Mouse (Mus musculus) hindbrain, embryonic 14.5 days (tissue): ENCODE results near the gene Slc4a1ap. TPM values are rescaled to one million over a fixed set of nuclear protein-coding genes. Genes with fewer than 3 reads are reported as not detected.
A peak's percentile ranks its signal among the peaks of the same experiment; 100 is the strongest.
"Not testable (repeated sequence)": the region's sequence is repeated elsewhere in the genome, so short reads cannot be mapped to it uniquely, and the experiment has no call there.

Source experiments
- ATAC-seq: fragments of 200-750 bp; cut with Nextera tagmentation; 2 replicates; pipeline ENCODE4 v1.8.0; 2017; ENCODE audit warnings: moderate number of reproducible peaks, mild to moderate bottlenecking, moderate TSS enrichment, moderate library complexity; ENCODE audit not compliant: low FRiP score
- DNase-seq: peaks from one replicate; pipeline ENCODE4 v3.0.0-alpha.2; 2015; ENCODE audit warnings: low spot score
- H3K27ac ChIP-seq: fragments of 300-500 bp; sonication (generic); 2 replicates; pipeline ENCODE4 v1.5.1; 2014; ENCODE audit warnings: mild to moderate bottlenecking, moderate library complexity
- H3K27me3 ChIP-seq: fragments of 300-500 bp; sonication (generic); 2 replicates; pipeline ENCODE4 v1.6.1; 2014; ENCODE audit warnings: mild to moderate bottlenecking, low read length, mixed read lengths; ENCODE audit not compliant: control insufficient read depth, insufficient read depth
- H3K36me3 ChIP-seq: fragments of 300-500 bp; sonication (generic); replicated peaks from 2 replicates; pipeline ENCODE4 v1.6.1; 2014; ENCODE audit not compliant: control insufficient read depth, insufficient read depth
- H3K4me1 ChIP-seq: fragments of 300-500 bp; sonication (generic); replicated peaks from 2 replicates; pipeline ENCODE4 v1.6.1; 2014; ENCODE audit warnings: antibody characterized with exemption, low read length, mixed read lengths; ENCODE audit not compliant: control insufficient read depth, insufficient read depth
- H3K4me2 ChIP-seq: fragments of 300-500 bp; sonication (generic); replicated peaks from 2 replicates; pipeline ENCODE4 v1.6.1; 2014; ENCODE audit warnings: mild to moderate bottlenecking, moderate library complexity
- H3K4me3 ChIP-seq: fragments of 300-500 bp; sonication (generic); replicated peaks from 2 replicates; pipeline ENCODE4 v1.5.1; 2014; ENCODE audit warnings: mild to moderate bottlenecking, low read length
- H3K9ac ChIP-seq: fragments of 300-500 bp; sonication (generic); 2 replicates; pipeline ENCODE4 v1.6.1; 2014
- H3K9me3 ChIP-seq: fragments of 300-500 bp; sonication (generic); 2 replicates; pipeline ENCODE4 v1.6.1; 2016; ENCODE audit warnings: low read length; ENCODE audit not compliant: control insufficient read depth
- WGBS: fragments of 180-500 bp; shearing (Covaris S2); extraction: QIAGEN DNeasy Blood & Tissue Kit; methylation state at CpG from one replicate; pipeline ENCODE4 v1.1.7; 2014; 5-methylcytosine and 5-hydroxymethylcytosine counted together
- polyA plus RNA-seq: library from polyadenylated mRNA; unstranded; fragments of >200 nt; fragmentation: Nextera tagmentation; extraction: Ambion mirVana; gene quantifications from 2 replicates; pipeline ENCODE4 v1.2.1, GENCODE M21; 2014

Slc4a1ap gene
- polyA plus RNA-seq, 1 experiment from 2014 or later = 31.8 TPM

DNA sequence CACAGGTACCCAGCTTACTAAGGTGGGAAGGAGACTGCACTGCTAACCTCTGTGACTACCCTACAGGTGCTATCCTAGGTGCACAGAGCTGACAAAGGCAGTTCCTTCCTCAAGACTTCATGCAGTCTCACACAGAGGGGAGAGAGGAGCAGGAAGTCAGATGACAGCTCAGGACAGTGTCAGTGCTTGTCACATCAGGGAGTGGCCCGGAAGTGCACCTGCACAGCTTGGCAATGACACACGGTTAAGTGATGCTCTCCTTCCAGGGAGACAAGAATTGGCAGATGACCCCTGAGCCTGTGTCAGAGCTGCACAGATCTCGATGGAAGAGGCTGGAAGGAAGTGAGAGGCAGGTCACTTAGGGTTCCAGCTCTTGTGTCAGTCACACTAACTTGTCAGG lies 55.1 kb downstream of the Slc4a1ap start:
- Histone ChIP-seq H3K9me3 (no peaks in the 10 kb centered on the region), H3K9ac (no peak overlapping the region), H3K27ac (no peak overlapping the region), H3K4me2 (no peak overlapping the region), H3K36me3 (no peaks in the 10 kb centered on the region), H3K4me3 (no peak overlapping the region), H3K27me3 (no peaks in the 10 kb centered on the region), H3K4me1 (no peaks in the 10 kb centered on the region)
- DNase-seq (no peak), ATAC-seq (no peak)
- 82% methylated on average over 3 of the region's 3 CpGs for WGBS

DNA sequence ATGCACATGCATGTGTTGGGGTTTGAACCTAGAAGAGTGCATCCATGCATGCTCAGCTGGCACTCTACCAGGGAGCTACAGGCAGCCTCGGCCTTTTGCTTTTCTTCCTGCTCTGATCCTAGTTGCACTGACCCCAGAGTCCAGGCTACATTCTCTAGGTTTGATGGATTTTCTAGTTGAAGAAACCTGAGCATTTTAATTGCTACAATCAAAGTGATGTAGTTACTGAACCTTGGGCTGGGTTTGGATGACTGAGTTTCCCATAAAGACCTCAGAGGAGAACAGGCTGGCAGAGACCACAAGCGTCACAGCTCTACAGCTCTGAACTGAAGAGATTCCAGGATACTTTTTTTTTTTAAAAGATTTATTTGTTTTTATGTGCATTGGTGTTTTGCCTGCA lies 56.5 kb downstream of the Slc4a1ap start:
- no peak for ATAC-seq
- no peaks in the 10 kb centered on the region for H3K36me3 ChIP-seq
- H3K4me3 ChIP-seq = no peak overlapping the region
- DNase-seq = no peak
- no peak overlapping the region for H3K27ac ChIP-seq
- no peaks in the 10 kb centered on the region for H3K4me1 ChIP-seq
- H3K4me2 ChIP-seq = no peak overlapping the region
- H3K9ac ChIP-seq = no peak overlapping the region
- H3K9me3 ChIP-seq = no peaks in the 10 kb centered on the region
- WGBS = 91% methylated on average over 2 of the region's 2 CpGs
- no peaks in the 10 kb centered on the region for H3K27me3 ChIP-seq

DNA sequence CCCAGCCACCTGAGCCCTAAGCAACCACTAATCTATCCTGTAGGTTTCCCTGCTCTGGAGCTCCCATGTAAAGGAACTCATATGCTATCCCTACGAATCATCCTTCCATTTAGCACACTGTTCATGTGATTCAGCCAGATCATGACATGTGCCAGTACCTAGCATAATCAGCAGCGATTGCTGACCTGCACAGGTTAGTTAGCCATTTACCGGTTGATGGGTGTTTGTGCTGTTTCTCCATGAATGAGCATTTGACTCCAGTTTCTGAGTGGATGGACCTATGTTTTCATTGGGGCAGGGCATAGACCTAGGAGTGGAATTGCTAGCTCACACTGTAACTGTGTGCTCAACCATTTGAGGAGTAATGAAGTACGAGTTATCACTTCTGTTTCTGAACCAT lies 58.7 kb downstream of the Slc4a1ap start:
- Histone ChIP-seq H3K9me3 (no peaks in the 10 kb centered on the region), H3K9ac (no peak overlapping the region), H3K4me1 (no peaks in the 10 kb centered on the region; the same call in 1 of the 2 replicates), H3K4me2 (no peak overlapping the region), H3K4me3 (no peak overlapping the region), H3K27ac (no peak overlapping the region), H3K27me3 (no peaks in the 10 kb centered on the region), H3K36me3 (no peaks in the 10 kb centered on the region)
- ATAC-seq (no peak), DNase-seq (no peak)
- WGBS = 96% methylated on average over 4 of the region's 4 CpGs

GRCm38 (mm10) chr5:31588016-31588415 lies 61.2 kb downstream of the Slc4a1ap start:
- WGBS = 77% methylated on average over 2 of the region's 2 CpGs

DNA sequence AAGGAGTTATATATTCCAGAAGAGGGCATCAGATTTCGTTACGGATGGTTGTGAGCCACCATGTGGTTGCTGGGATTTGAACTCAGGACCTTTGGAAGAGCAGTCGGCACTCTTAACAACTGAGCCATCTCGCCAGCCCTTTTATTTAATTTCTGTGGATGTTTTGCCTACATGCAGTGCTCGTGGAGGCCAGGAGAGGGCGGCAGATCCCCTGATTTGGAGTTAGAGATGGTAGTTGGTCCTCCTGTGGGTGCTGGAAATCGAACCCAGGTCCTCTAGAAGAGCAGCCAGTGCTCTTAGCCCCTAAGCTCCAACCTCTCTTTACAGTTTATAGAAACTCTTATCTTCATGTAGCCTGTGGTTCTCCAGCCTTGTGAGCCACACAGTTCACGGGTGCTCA lies 61.9 kb downstream of the Slc4a1ap start:
- 85% methylated on average over 8 of the region's 8 CpGs for WGBS
- H3K4me2 ChIP-seq, H3K4me3 ChIP-seq, ATAC-seq, H3K4me1 ChIP-seq, H3K36me3 ChIP-seq, H3K9me3 ChIP-seq, DNase-seq, H3K9ac ChIP-seq, H3K27ac ChIP-seq, H3K27me3 ChIP-seq: not testable (repeated sequence)

More at GRCm38 (mm10) chr5:31588016-31588415, 61.2 kb downstream of the Slc4a1ap start:
- H3K27ac ChIP-seq = no peak overlapping the region
- ATAC-seq (no peak), DNase-seq (no peak)
- H3K4me1 ChIP-seq = no peaks in the 10 kb centered on the region; the same call in 1 of the 2 replicates
- no peak overlapping the region for H3K4me2 ChIP-seq
- H3K9me3 ChIP-seq = no peaks in the 10 kb centered on the region
- no peak overlapping the region for H3K9ac ChIP-seq
- no peaks in the 10 kb centered on the region for H3K27me3 ChIP-seq
- H3K4me3 ChIP-seq = no peak overlapping the region
- no peaks in the 10 kb centered on the region for H3K36me3 ChIP-seq

DNA sequence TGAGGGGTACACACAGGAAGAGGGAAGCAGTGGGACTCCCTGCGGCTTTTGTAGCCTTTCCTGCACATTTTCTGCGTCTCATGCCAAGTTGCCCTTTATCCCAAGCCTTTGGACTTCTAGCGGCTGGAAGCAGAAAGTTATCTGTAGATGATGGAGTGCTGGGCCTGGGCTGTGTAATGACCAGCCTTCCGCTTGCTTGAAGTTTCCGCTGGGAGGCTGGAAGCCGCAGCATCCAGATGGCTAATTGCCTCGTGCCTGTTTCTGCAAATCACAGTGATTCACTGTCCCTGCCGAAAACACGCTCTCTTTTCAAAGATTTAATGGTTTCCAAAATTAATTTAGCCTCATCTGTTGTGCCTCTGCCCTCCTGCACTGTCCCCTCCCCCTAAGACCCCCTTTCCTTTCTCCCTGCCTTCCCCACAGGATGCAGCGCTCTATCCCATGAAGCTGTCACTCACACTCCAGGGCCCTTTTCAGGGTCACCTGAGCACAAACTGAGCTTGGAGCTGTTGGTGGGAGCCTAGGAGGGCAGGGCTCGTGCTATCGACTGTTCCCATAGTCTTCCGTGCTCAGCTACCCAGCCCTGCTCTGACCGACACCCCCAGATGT lies 63.0 kb downstream of the Slc4a1ap start:
- DNase-seq (no peak), ATAC-seq (no peak; the same call in 1 of the 2 replicates)
- Histone ChIP-seq H3K4me2 (no peak overlapping the region), H3K36me3 (no peaks in the 10 kb centered on the region), H3K27ac (no peak overlapping the region), H3K4me3 (no peak overlapping the region), H3K27me3 (no peaks in the 10 kb centered on the region), H3K9me3 (no peaks in the 10 kb centered on the region), H3K4me1 (no peaks in the 10 kb centered on the region; the same call in 1 of the 2 replicates), H3K9ac (0 out of 2 replicates have a peak overlapping the region, but pooled peaks have one; percentile 20)
- 70% methylated on average over 14 of the region's 14 CpGs for WGBS

DNA sequence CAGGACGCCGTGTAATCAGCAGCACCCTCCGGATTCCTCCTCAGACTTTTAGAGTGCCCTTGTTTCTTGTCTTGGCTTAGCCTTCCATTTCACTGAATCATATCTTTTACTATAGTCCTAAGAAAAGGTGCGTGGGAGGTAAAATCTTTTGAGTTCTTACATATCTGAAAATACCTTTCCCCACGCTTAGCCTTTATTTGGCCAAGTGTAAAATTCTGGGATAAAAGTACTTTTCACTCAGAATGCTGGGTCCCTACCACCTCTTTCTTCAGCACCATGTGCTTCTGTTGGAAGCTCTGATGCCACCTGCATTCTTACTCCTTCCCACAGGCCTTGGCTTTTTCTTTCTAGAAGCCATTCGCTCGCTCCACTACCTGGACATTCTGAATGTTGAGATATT lies 64.3 kb downstream of the Slc4a1ap start:
- Histone ChIP-seq H3K4me2 (no peak overlapping the region), H3K4me3 (no peak overlapping the region), H3K9ac (no peak overlapping the region), H3K4me1 (no peaks in the 10 kb centered on the region; the same call in 1 of the 2 replicates), H3K9me3 (no peaks in the 10 kb centered on the region), H3K36me3 (no peaks in the 10 kb centered on the region), H3K27ac (no peak overlapping the region), H3K27me3 (no peaks in the 10 kb centered on the region)
- WGBS = 93% methylated on average over 7 of the region's 7 CpGs
- DNase-seq (no peak), ATAC-seq (no peak)

GRCm38 (mm10) chr5:31595868-31596267 lies 69.1 kb downstream of the Slc4a1ap start:
- DNase-seq = no peak
- H3K4me3 ChIP-seq = no peak overlapping the region
- H3K27me3 ChIP-seq = 0 out of 2 replicates have a peak, but pooled peaks cover 4% of the 10 kb centered on the region
- peaks cover 6% of the 10 kb centered on the region; the same call in 1 of the 2 replicates for H3K4me1 ChIP-seq
- H3K36me3 ChIP-seq = no peaks in the 10 kb centered on the region
- H3K9ac ChIP-seq = no peak overlapping the region
- WGBS = 59% methylated on average over 4 of the region's 4 CpGs
- no peaks in the 10 kb centered on the region for H3K9me3 ChIP-seq
- no peak overlapping the region for H3K27ac ChIP-seq
- ATAC-seq = no peak
- H3K4me2 ChIP-seq = no peak overlapping the region

DNA sequence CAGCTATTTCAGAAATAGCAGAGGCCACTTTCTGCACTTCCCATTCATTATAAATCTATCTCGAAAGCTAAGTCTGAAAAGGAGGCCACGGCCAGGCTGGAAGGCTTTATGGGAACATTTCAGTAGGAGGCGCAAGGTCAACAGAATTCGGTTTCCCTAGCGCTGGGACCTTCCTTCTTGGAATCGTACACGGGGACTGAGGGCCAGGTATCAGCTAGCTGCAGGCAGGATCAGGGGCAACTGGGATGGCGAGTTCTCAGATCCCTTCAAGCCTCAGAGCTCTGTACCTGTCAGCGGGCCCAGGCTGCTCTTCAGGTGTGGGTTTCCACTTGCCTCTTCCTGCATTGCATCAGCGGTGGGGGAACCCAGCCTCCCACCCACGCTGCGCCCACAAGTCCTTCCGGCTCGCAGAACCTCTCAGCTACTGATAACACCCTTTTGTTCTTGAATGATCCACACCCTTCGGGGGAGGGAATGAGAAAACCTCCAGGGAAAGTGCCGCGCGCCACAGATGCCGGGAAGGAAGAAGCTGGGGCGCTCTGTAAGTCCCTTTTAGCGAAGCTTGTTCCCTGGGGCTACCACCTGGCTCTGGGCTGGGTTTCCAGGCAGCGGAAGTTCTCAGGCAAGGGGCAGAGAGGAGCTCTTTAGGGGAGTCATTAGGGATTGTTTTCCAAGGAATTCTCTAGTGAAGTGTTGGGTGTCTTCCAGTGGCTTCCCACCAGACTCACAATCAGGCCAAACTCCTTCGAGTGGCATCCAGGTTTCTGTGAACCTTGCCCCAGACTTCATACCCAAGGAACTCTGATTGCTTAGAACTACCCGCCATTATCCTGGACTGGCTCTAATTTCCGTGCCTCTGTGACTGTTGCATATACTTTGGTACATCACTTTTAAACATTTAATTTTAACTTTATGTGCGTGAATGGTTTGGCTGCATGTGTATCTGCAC lies 70.0 kb downstream of the Slc4a1ap start, which contains the start of gene Mrpl33:
Gene Mrpl33, plus strand, starts transcription at position 455 of the 949 bp plus-strand sequence.
- Histone ChIP-seq H3K27me3 (0 out of 2 replicates have a peak, but pooled peaks cover 4% of the 10 kb centered on the region), H3K36me3 (no peaks in the 10 kb centered on the region), H3K4me1 (peaks cover 6% of the 10 kb centered on the region; the same call in 1 of the 2 replicates), H3K4me3 (peak within 1 kb of the TSS; percentile 29), H3K27ac (no peak within 1 kb of the TSS), H3K9me3 (no peaks in the 10 kb centered on the region), H3K4me2 (peak within 1 kb of the TSS; percentile 63), H3K9ac (peak within 1 kb of the TSS; percentile 52)
- DNase-seq = peak; percentile 45
- no peak for ATAC-seq
- 10% methylated on average over 26 of the region's 26 CpGs for WGBS
